Mouse (Mus musculus) naive thymus-derived CD4-positive, alpha-beta T cell, adult 2 months (primary cell): ENCODE results near the gene Gm8914.
"Not testable (repeated sequence)": the region's sequence is repeated elsewhere in the genome, so short reads cannot be mapped to it uniquely, and the experiment has no call there.

Source experiments
- DNase-seq: peaks from one replicate; pipeline ENCODE4 v3.0.0-alpha.2; 2011; ENCODE audit warnings: low read depth

Gene Gm8914

GRCm38 (mm10) chrX:91479826-91480225 lies at the start of gene Gm8914:
Gene Gm8914 (plus strand): TSS chrX:91480126.
- DNase-seq, result not testable (repeated sequence)
